Mouse (Mus musculus): ENCODE results near the gene Amfr. TPM values are rescaled to one million over a fixed set of nuclear protein-coding genes. Genes with fewer than 3 reads are reported as not detected.
A peak's percentile ranks its signal among the peaks of the same experiment; 100 is the strongest.

Amfr gene
- polyA plus RNA-seq, 1 experiment from 2014 or later = 50.8 TPM

GRCm38 (mm10) chr8:94013026-94013612 lies 477 bp upstream of the Amfr start:
- Histone ChIP-seq H3K36me3 (ENCODE audit: poor library complexity, severe bottlenecking) (peaks cover 9% of the 10 kb centered on the region; the same call in 1 of the 2 replicates), H3K27me3 (no peaks in the 10 kb centered on the region), H3K4me1 (peaks cover 38% of the 10 kb centered on the region), H3K4me2 (peak overlapping the region; percentile 74), H3K27ac (peak overlapping the region; percentile 95), H3K4me3 (peak overlapping the region; percentile 93), H3K9me3 (replicated peaks) (no peaks in the 10 kb centered on the region), H3K9ac (peak overlapping the region; percentile 96)
- no peak for ATAC-seq
- WGBS = 44% methylated on average over 7 of the region's 7 CpGs

DNA sequence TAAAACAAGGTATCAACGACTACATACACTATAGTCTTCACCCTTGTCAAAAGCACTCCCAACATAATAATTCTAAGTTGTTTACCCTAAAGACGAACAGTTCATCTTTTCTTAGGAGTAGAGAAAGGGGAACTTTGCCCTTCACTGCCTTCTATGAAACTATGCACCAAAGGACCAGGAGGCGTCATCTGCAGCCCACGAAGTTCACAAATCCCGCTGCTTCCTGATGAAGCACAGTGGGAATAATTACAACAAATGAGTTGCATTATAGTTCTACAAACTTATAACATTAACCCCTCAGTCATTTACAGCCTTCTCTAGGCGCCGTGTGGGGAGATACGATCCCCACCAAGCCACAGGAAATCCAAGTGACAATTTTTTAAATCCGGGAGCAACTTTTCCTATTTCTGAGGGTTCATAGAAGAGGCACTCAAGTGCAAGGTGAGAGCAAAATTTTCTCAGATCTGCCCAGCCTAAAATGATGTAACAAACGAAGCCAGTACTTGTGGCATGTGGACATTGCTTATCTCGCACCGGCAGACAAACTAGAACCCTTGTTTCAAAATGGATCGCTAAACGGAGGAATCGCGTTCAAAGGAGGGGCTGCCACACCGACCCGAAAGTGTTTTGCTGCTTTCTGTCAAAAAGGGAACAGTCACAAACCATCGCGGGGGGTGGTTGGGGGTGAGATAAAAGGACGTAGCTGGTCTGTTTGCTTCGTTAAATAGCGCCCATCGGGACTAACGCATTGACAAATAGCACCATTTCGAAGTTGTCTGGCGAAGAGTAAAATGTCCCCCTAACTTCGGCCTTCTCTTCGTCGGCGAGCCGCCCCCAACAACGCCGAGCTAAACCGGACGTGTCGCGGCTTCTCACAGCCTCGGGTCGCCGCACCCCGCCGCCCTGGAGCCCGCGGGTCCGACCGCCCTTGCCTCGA lies 1.3 kb downstream of the Amfr start:
- peaks cover 38% of the 10 kb centered on the region for H3K4me1 ChIP-seq
- no peaks in the 10 kb centered on the region for H3K9me3 ChIP-seq (replicated peaks)
- H3K36me3 ChIP-seq (ENCODE audit: poor library complexity, severe bottlenecking) = 0 out of 2 replicates have a peak, but pooled peaks cover 4% of the 10 kb centered on the region
- 4% methylated on average over 48 of the region's 48 CpGs for WGBS
- no peaks in the 10 kb centered on the region for H3K27me3 ChIP-seq
- peak overlapping the region; percentile 96 for H3K9ac ChIP-seq
- peak overlapping the region; percentile 95 for H3K27ac ChIP-seq
- peak overlapping the region; percentile 74 for H3K4me2 ChIP-seq
- ATAC-seq = no peak; the same call in 1 of the 2 replicates
- H3K4me3 ChIP-seq = peak overlapping the region; percentile 93

DNA sequence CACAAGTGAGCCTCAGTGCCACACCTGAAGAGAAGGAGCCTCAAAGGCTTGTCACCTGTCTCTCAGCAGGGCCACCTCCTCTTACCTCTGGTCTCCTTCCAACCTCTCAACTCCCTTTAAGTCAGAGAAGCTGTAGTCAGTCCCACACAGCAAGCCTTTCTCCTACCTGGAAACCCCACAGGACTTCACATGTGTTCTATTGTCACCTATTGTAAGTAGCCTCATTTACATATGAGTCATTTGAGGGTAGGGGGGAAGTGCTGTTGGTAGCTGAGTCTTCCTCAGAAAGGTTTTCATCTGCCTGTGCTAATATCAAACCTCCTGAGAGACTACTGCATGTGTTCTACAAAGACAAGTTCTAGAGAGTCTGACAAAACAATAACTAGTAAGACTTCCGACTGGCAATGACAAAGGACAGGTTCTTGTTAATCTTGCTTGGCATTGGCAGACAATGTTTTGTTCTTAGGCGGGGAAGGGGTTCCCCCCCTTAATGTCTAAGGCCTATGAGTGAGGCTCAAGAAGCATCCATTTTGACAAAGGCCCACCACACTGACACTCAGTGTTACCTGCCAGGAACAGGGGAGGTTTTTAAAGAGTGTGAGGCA lies 2.4 kb downstream of the Amfr start:
- 26% methylated on average over 2 of the region's 2 CpGs for WGBS
- Histone ChIP-seq H3K9me3 (replicated peaks) (no peaks in the 10 kb centered on the region), H3K4me2 (peak overlapping the region; percentile 74), H3K9ac (no peak overlapping the region), H3K36me3 (ENCODE audit: poor library complexity, severe bottlenecking) (0 out of 2 replicates have a peak, but pooled peaks cover 4% of the 10 kb centered on the region), H3K27me3 (no peaks in the 10 kb centered on the region), H3K27ac (no peak overlapping the region), H3K4me1 (peaks cover 38% of the 10 kb centered on the region), H3K4me3 (0 out of 2 replicates have a peak overlapping the region, but pooled peaks have one; percentile 93)
- no peak for ATAC-seq

DNA sequence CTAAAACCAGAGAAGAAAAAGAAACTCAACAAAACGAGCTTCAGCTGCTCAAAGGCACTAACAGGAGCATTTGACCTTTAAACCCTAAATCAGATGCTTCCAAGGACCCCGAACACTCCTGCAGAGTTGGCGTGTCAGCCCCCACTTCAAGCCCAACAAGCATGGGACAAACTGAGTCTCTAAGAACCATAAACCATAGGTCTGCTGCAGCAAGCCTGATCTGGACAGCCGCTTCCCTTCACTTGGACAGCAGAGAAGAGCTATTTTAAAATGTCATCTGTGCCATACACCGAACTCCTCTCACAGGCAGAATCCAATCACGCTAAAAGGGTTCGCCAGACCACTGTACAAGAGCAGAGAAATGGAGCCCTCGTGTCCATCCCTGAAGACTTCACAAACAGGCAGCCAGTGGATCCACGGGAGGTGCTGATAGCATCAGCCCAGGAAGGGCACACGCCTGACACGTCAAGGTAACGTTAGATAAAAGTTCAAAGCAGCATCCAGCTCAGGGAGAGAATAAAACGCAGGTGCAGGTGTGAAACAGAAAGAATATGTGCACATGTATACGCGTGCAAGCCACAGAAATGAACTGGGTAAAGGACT lies 3.3 kb downstream of the Amfr start:
- Histone ChIP-seq H3K27me3 (no peaks in the 10 kb centered on the region), H3K4me2 (peak overlapping the region; percentile 12; the same call in 1 of the 2 replicates), H3K4me3 (no peak overlapping the region), H3K27ac (no peak overlapping the region), H3K9me3 (replicated peaks) (no peaks in the 10 kb centered on the region), H3K36me3 (ENCODE audit: poor library complexity, severe bottlenecking) (0 out of 2 replicates have a peak, but pooled peaks cover 5% of the 10 kb centered on the region), H3K4me1 (peaks cover 38% of the 10 kb centered on the region), H3K9ac (no peak overlapping the region)
- no peak for ATAC-seq
- 68% methylated on average over 15 of the region's 15 CpGs for WGBS

DNA sequence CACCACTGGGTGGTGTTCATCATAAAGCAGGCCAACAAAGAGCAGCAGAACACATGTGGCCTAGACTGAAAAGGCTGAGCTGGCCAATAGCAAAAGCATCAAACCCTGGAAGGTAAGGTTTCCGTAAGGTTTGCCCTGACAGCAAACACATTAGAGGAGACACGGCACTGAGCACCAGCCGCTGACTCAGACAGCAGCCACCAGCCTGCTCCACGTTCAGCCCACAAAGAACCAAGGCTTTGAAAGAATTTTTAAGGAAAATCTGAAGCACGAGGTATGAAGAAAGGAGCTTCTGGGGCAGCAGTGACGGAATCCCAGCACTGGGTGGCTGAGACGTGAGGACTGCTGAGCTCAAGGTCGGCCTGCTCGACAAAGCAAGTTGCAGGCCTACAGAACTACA lies 8.5 kb downstream of the Amfr start:
- no peak overlapping the region for H3K27ac ChIP-seq
- ATAC-seq = no peak
- no peaks in the 10 kb centered on the region for H3K27me3 ChIP-seq
- H3K36me3 ChIP-seq (ENCODE audit: poor library complexity, severe bottlenecking) = peaks cover 46% of the 10 kb centered on the region
- peaks cover 6% of the 10 kb centered on the region for H3K4me1 ChIP-seq
- no peaks in the 10 kb centered on the region for H3K9me3 ChIP-seq (replicated peaks)
- no peak overlapping the region for H3K4me2 ChIP-seq
- H3K4me3 ChIP-seq = no peak overlapping the region
- no peak overlapping the region for H3K9ac ChIP-seq
- WGBS = 89% methylated on average over 9 of the region's 9 CpGs

DNA sequence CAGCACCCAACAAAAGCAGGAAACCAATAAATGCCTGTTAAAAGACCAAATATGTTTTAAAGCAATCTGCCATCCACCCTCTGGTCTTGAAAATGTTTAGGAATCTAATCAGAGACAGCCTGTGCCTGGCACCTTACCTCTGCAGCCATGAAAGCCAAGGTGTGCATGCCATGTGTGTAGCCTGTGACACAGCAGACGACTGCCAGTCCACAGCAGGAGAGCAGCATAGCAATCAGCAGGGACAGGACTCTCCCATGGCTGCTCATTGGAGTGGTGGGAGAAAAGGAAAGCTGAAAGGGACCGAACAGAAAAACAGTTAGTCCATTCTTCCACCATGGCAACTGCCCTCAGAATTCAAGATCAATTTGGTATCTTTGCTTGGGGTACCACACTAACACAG lies 13.7 kb downstream of the Amfr start:
- Histone ChIP-seq H3K9me3 (replicated peaks) (no peaks in the 10 kb centered on the region), H3K4me2 (no peak overlapping the region), H3K36me3 (ENCODE audit: poor library complexity, severe bottlenecking) (peaks cover 67% of the 10 kb centered on the region), H3K4me1 (no peaks in the 10 kb centered on the region), H3K4me3 (no peak overlapping the region), H3K9ac (no peak overlapping the region), H3K27ac (no peak overlapping the region), H3K27me3 (no peaks in the 10 kb centered on the region)
- 78% methylated on average over 2 of the region's 2 CpGs for WGBS
- no peak for ATAC-seq

GRCm38 (mm10) chr8:93989739-93990138 lies 22.9 kb downstream of the Amfr start:
- no peaks in the 10 kb centered on the region for H3K27me3 ChIP-seq
- H3K9me3 ChIP-seq (replicated peaks) = no peaks in the 10 kb centered on the region
- no peak for ATAC-seq
- H3K9ac ChIP-seq = no peak overlapping the region
- H3K4me2 ChIP-seq = no peak overlapping the region
- H3K4me1 ChIP-seq = no peaks in the 10 kb centered on the region
- WGBS = 97% methylated on average over 4 of the region's 4 CpGs
- H3K36me3 ChIP-seq (ENCODE audit: poor library complexity, severe bottlenecking) = peaks cover 54% of the 10 kb centered on the region
- H3K27ac ChIP-seq = no peak overlapping the region
- no peak overlapping the region for H3K4me3 ChIP-seq

GRCm38 (mm10) chr8:93984731-93985130 lies 27.9 kb downstream of the Amfr start:
- no peak overlapping the region for H3K4me2 ChIP-seq
- H3K27ac ChIP-seq = no peak overlapping the region
- H3K9ac ChIP-seq = no peak overlapping the region
- H3K4me1 ChIP-seq = no peaks in the 10 kb centered on the region
- ATAC-seq = no peak
- 90% methylated on average over 3 of the region's 3 CpGs for WGBS
- no peaks in the 10 kb centered on the region for H3K9me3 ChIP-seq (replicated peaks)
- peaks cover 85% of the 10 kb centered on the region for H3K36me3 ChIP-seq (ENCODE audit: poor library complexity, severe bottlenecking)
- no peak overlapping the region for H3K4me3 ChIP-seq
- H3K27me3 ChIP-seq = no peaks in the 10 kb centered on the region

DNA sequence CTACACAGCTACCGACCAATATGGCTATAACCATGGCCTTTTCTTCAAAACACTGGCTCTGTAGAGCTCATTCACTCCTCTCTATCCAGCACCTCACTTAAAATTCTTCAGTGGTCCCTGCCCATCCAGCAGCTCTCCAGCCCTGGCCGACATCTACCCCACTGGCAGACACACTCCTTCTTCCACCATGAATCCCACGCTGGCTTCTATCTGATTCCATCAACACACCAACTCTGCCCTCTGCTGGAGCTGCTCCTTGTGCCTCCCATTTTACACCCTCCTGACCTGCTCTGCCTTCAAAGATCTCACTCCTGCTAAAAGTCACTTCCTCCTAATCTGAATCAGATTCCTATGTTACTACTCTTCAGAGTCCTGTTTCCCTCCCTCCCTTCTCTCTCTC lies 28.8 kb downstream of the Amfr start:
- H3K36me3 ChIP-seq (ENCODE audit: poor library complexity, severe bottlenecking) = peaks cover 88% of the 10 kb centered on the region
- no peak for ATAC-seq
- H3K4me3 ChIP-seq = no peak overlapping the region
- 76% methylated on average over 3 of the region's 3 CpGs for WGBS
- no peaks in the 10 kb centered on the region for H3K4me1 ChIP-seq
- no peak overlapping the region for H3K9ac ChIP-seq
- H3K9me3 ChIP-seq (replicated peaks) = no peaks in the 10 kb centered on the region
- H3K27me3 ChIP-seq = no peaks in the 10 kb centered on the region
- no peak overlapping the region for H3K4me2 ChIP-seq
- no peak overlapping the region for H3K27ac ChIP-seq

DNA sequence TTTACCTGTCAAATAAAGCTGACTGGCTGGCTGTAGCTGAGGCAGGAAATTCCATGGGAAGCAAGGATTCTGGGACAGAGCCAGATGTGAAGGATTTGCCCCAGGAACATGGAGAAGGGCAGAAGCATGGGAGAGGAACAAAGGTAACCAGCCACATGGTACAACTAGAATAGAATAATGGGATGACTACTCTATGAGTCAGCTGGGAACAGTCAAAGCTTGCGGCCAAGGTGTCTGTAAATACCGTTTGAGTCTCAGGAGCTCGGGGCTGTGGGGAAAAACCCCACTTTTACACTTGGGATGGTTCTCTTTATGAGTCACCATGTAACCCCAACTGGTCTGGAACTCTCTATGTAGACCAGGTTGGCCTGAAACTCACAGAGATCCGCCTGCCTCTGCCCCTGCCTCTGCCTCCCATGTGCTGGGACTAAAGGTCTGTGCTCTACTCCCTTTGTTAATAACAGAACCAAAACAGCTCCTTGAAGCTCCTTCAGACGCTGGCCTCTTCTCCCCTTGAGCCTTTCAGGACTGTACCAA lies 30.9 kb downstream of the Amfr start:
- ATAC-seq = no peak
- WGBS = 93% methylated on average over 5 of the region's 5 CpGs
- Histone ChIP-seq H3K9ac (no peak overlapping the region), H3K9me3 (replicated peaks) (no peaks in the 10 kb centered on the region), H3K27ac (no peak overlapping the region), H3K4me1 (no peaks in the 10 kb centered on the region), H3K36me3 (ENCODE audit: poor library complexity, severe bottlenecking) (peaks cover 92% of the 10 kb centered on the region), H3K4me2 (no peak overlapping the region), H3K4me3 (no peak overlapping the region), H3K27me3 (no peaks in the 10 kb centered on the region)

DNA sequence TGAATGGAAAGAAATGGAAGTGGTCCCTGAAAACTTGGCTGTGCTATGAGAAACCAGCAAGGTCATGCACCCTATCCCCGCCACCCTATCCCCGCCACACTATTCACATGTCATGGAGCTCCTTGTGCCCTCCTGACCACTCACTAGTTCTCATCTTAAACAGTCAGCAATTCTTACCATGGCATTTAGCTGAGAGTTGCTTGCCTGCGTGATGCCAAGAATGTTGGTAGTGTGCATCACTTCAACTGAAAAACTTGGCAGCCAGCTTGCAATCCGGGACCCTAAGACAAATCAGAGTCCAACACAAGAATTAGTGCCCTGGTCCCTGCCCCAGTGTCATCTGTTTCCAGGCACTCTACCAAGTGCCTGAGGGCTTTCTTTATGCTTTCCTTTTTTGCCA lies 32.5 kb downstream of the Amfr start:
- Histone ChIP-seq H3K36me3 (ENCODE audit: poor library complexity, severe bottlenecking) (peaks cover 93% of the 10 kb centered on the region), H3K9ac (no peak overlapping the region)

More for the DNA sequence above, 32.5 kb downstream of the Amfr start:
- WGBS = 95% methylated on average over 4 of the region's 4 CpGs
- Histone ChIP-seq H3K4me2 (no peak overlapping the region), H3K9me3 (replicated peaks) (no peaks in the 10 kb centered on the region), H3K4me1 (no peaks in the 10 kb centered on the region), H3K4me3 (no peak overlapping the region), H3K27me3 (no peaks in the 10 kb centered on the region), H3K27ac (no peak overlapping the region)
- ATAC-seq = no peak

All from forebrain, embryonic 13.5 days (tissue).